ENCODE assay signal across 8 mouse cellular contexts in genomic region chr9:72111004-72111621, GRCm38 (mm10). TPM values are rescaled to one million over a fixed set of nuclear protein-coding genes. Genes with fewer than 3 reads are reported as not detected.
A peak's percentile ranks its signal among the peaks of the same experiment; 100 is the strongest.
DNase-seq lines count a peak whose midpoint lies in the region; ATAC-seq and TF ChIP-seq lines count a peak whose summit lies in the region.

No protein-coding gene starts in this region.

- H3K27ac ChIP-seq in heart, embryonic 13.5 days (replicated peaks) = peak overlapping the region; percentile 96
- peak overlapping the region; percentile 97 for H3K27ac ChIP-seq in kidney, postnatal 0 days
- peak overlapping the region; percentile 58 for H3K27ac ChIP-seq in liver, embryonic 14.5 days
- peak overlapping the region; percentile 97 for H3K27ac ChIP-seq in stomach, embryonic 15.5 days

- peak overlapping the region; percentile 100 for H3K9ac ChIP-seq in heart, embryonic 13.5 days
- H3K9ac ChIP-seq in kidney, postnatal 0 days (ENCODE audit: low read depth, low read length) = peak overlapping the region; percentile 100
- H3K9ac ChIP-seq in liver, embryonic 14.5 days (replicated peaks) = peak overlapping the region; percentile 97
- H3K9ac ChIP-seq in stomach, embryonic 15.5 days = peak overlapping the region; percentile 76

- peaks cover 15% of the 10 kb centered on the region for H3K27me3 ChIP-seq in erythroblast, embryonic 14.5 days (ENCODE audit: control insufficient read depth)
- no peaks in the 10 kb centered on the region for H3K27me3 ChIP-seq in heart, embryonic 13.5 days (replicated peaks)
- H3K27me3 ChIP-seq in kidney, postnatal 0 days (ENCODE audit: insufficient read depth, low read length) = no peaks in the 10 kb centered on the region
- H3K27me3 ChIP-seq in liver, embryonic 14.5 days (ENCODE audit: control insufficient read depth, insufficient read depth, low read length) = no peaks in the 10 kb centered on the region; the same call in 1 of the 2 replicates
- H3K27me3 ChIP-seq in stomach, embryonic 15.5 days (replicated peaks) = no peaks in the 10 kb centered on the region

- no peaks in the 10 kb centered on the region for H3K9me3 ChIP-seq in erythroblast, embryonic 14.5 days (ENCODE audit: control insufficient read depth, low read length)
- no peaks in the 10 kb centered on the region for H3K9me3 ChIP-seq in heart, embryonic 13.5 days
- H3K9me3 ChIP-seq in kidney, postnatal 0 days (replicated peaks; ENCODE audit: low read length) = no peaks in the 10 kb centered on the region
- H3K9me3 ChIP-seq in liver, embryonic 14.5 days (ENCODE audit: control insufficient read depth, low read length) = no peaks in the 10 kb centered on the region
- H3K9me3 ChIP-seq in stomach, embryonic 15.5 days = no peaks in the 10 kb centered on the region

- H3K36me3 ChIP-seq in erythroblast, embryonic 14.5 days (ENCODE audit: control insufficient read depth) = peaks cover 15% of the 10 kb centered on the region
- peaks cover 16% of the 10 kb centered on the region for H3K36me3 ChIP-seq in heart, embryonic 13.5 days
- H3K36me3 ChIP-seq in kidney, postnatal 0 days (ENCODE audit: insufficient read depth, low read length) = no peaks in the 10 kb centered on the region
- H3K36me3 ChIP-seq in liver, embryonic 14.5 days (replicated peaks; ENCODE audit: control insufficient read depth, insufficient read depth, low read depth) = no peaks in the 10 kb centered on the region; the same call in 1 of the 2 replicates
- H3K36me3 ChIP-seq in stomach, embryonic 15.5 days = 0 out of 2 replicates have a peak, but pooled peaks cover 2% of the 10 kb centered on the region

- H3K4me3 ChIP-seq in erythroblast, embryonic 14.5 days (replicated peaks) = peak overlapping the region; percentile 92
- peak overlapping the region; percentile 99 for H3K4me3 ChIP-seq in heart, embryonic 13.5 days
- peak overlapping the region; percentile 100 for H3K4me3 ChIP-seq in kidney, postnatal 0 days (replicated peaks; ENCODE audit: low read depth, low read length)
- H3K4me3 ChIP-seq in liver, embryonic 14.5 days (ENCODE audit: insufficient read depth in 1 of 2, low read depth in 2 of 2, low read length in 2 of 2) = peak overlapping the region; percentile 80 to 98
- H3K4me3 ChIP-seq in stomach, embryonic 15.5 days (replicated peaks) = peak overlapping the region; percentile 98

- no peak for TF ChIP-seq EP300 in liver, embryonic 14.5 days (IDR thresholded peaks at IDR 0.05; ENCODE audit: low read depth)

- WGBS in heart, embryonic 13.5 days = under 1% methylated on average over 79 of the region's 90 CpGs
- WGBS in kidney, postnatal 0 days = under 1% methylated on average over 67 of the region's 90 CpGs
- under 1% methylated on average over 69 of the region's 90 CpGs for WGBS in liver, embryonic 14.5 days (ENCODE audit: insufficient replicate concordance)
- under 1% methylated on average over 80 of the region's 90 CpGs for WGBS in stomach, embryonic 15.5 days

- TF ChIP-seq CTCF in brain, embryonic 14.5 days (IDR thresholded peaks at IDR 0.05; ENCODE audit: borderline replicate concordance, extremely low read depth, insufficient read depth, insufficient read length) = no peak
- TF ChIP-seq CTCF in kidney, postnatal 0 days (IDR thresholded peaks at IDR 0.05; ENCODE audit: low read depth) = no peak
- TF ChIP-seq CTCF in liver, embryonic 14.5 days (IDR thresholded peaks at IDR 0.05; ENCODE audit: low read depth) = no peak

- DNase-seq in CD4-positive, CD25-positive, alpha-beta regulatory T cell, adult 2 months (ENCODE audit: low read depth, low spot score) = peak; percentile 77
- peak; percentile 84 for DNase-seq in brain, embryonic 14.5 days (ENCODE audit: low read depth)
- DNase-seq in kidney, postnatal 0 days (ENCODE audit: low spot score) = peak; percentile 70
- DNase-seq in liver, embryonic 14.5 days (ENCODE audit: low read depth in 3 of 3, low spot score in 3 of 3) = no peak
- DNase-seq in natural killer cell, adult 2 months (ENCODE audit: low spot score in 2 of 2) = peak; percentile 60 to 69

- ATAC-seq in heart, embryonic 13.5 days (ENCODE audit: extremely low read depth, insufficient number of reproducible peaks, low FRiP score, low TSS enrichment) = peak; percentile 47; the same call in 1 of the 2 replicates
- ATAC-seq in kidney, postnatal 0 days (replicated peaks; ENCODE audit: low FRiP score, low read depth) = peak; percentile 73
- ATAC-seq in liver, embryonic 14.5 days (ENCODE audit: insufficient read depth) = peak; percentile 79
- peak; percentile 68 for ATAC-seq in stomach, embryonic 15.5 days (ENCODE audit: insufficient read depth, low FRiP score, low read depth)

- H3K4me2 ChIP-seq in heart, embryonic 13.5 days = peak overlapping the region; percentile 88
- peak overlapping the region; percentile 89 for H3K4me2 ChIP-seq in kidney, postnatal 0 days (ENCODE audit: low read length)
- H3K4me2 ChIP-seq in liver, embryonic 14.5 days (ENCODE audit: low read depth) = peak overlapping the region; percentile 85
- peak overlapping the region; percentile 85 for H3K4me2 ChIP-seq in stomach, embryonic 15.5 days

- H3K4me1 ChIP-seq in erythroblast, embryonic 14.5 days (ENCODE audit: control insufficient read depth) = peaks cover 27% of the 10 kb centered on the region
- H3K4me1 ChIP-seq in heart, embryonic 13.5 days = peaks cover 24% of the 10 kb centered on the region
- peaks cover 10% of the 10 kb centered on the region; the same call in 1 of the 2 replicates for H3K4me1 ChIP-seq in kidney, postnatal 0 days (replicated peaks; ENCODE audit: insufficient read depth, low read length)
- H3K4me1 ChIP-seq in liver, embryonic 14.5 days (replicated peaks; ENCODE audit: control insufficient read depth in 2 of 2, insufficient read depth in 2 of 2, low read length in 1 of 2) = peaks cover 0 to 3% of the 10 kb centered on the region in 2 experiments; a peak in 1 of 4 replicates
- H3K4me1 ChIP-seq in stomach, embryonic 15.5 days = no peaks in the 10 kb centered on the region

- peak; percentile 42; the same call in 1 of the 2 replicates for TF ChIP-seq POLR2A in brain, embryonic 14.5 days (IDR thresholded peaks at IDR 0.05; ENCODE audit: borderline replicate concordance, extremely low read depth, insufficient read depth, insufficient read length, poor library complexity, severe bottlenecking)

RNA-seq across cellular contexts. Expression of gene Tcf12, which starts 0.6 kb away (rescaled TPM):
- 140 and 156 TPM in 2 replicates for polyA plus RNA-seq in brain, embryonic 14.5 days (2012; rRNA removed)
- polyA plus RNA-seq in erythroblast, embryonic 14.5 days (2012) = 0.88 and 1.2 TPM in 2 replicates
- 29.7 and 31.9 TPM in 2 replicates for polyA plus RNA-seq in heart, embryonic 13.5 days (2015; fragmentation: Nextera tagmentation; extraction: Ambion mirVana)
- polyA plus RNA-seq in kidney, postnatal 0 days (2015; fragmentation: Nextera tagmentation; extraction: Ambion mirVana) = 44.9 and 47.4 TPM in 2 replicates
- 11.8 and 12.1 TPM in 2 replicates for polyA plus RNA-seq in liver, embryonic 14.5 days (2012; rRNA removed)
- polyA plus RNA-seq in liver, embryonic 14.5 days (2014; fragmentation: Nextera tagmentation; extraction: Ambion mirVana) = 8.8 and 10.7 TPM in 2 replicates
- 47.6 and 48.4 TPM in 2 replicates for polyA plus RNA-seq in stomach, embryonic 15.5 days (2015; fragmentation: Nextera tagmentation; extraction: Ambion mirVana)

Comparison
In these comparisons a context has a peak if more than half of its experiments do, and no peak if none do; other contexts are left out.
1. DNase-seq: peak in CD4-positive, CD25-positive, alpha-beta regulatory T cell, adult 2 months (single experiment), brain, embryonic 14.5 days (single experiment), kidney, postnatal 0 days (single experiment) and natural killer cell, adult 2 months (2 of 2); none in liver, embryonic 14.5 days (0 of 3).
2. Peak in every context shown above with its lines, with median percentiles within 50 percentile points of each other: H3K4me3 ChIP-seq, ATAC-seq, H3K27ac ChIP-seq, H3K4me2 ChIP-seq and H3K9ac ChIP-seq.